Mouse (Mus musculus) lung, postnatal 0 days (tissue): ENCODE data around the gene Acap2.

Experiments used
- CTCF ChIP-seq: IDR thresholded peaks from 2 replicates; pipeline ENCODE4 v1.5.1; 2016; ENCODE audit warnings: antibody characterized with exemption, mild to moderate bottlenecking
- EP300 ChIP-seq: IDR thresholded peaks from 2 replicates; pipeline ENCODE4 v1.6.1; 2016; ENCODE audit warnings: antibody characterized with exemption, mild to moderate bottlenecking, control low read depth

DNA sequence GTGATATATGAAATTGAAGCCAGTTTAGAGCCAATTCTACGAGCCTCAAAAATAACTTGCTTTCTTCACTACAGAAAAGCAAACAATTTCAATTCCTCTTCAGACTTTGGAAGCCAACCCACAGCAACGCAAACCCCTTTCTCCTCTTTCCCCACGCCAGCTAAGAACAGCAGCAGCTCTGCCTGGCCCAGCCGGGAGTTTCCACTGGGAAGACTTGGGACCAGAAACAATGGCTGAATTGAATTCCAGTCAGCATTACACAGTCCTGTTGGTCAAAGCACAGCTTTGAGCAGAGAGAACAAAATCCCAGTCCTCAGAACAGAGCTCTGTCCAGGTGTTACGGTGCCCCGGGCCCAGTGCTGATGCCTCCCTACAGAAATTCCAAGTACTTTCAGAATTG, 59.1 kb downstream of the Acap2 start:
- TF ChIP-seq CTCF, result no peak
- TF ChIP-seq EP300, result no peak
